Mouse (Mus musculus) forebrain, embryonic 13.5 days (tissue): ENCODE results near the gene Raver2. TPM values are rescaled to one million over a fixed set of nuclear protein-coding genes. Genes with fewer than 3 reads are reported as not detected.
"Not testable (repeated sequence)": the region's sequence is repeated elsewhere in the genome, so short reads cannot be mapped to it uniquely, and the experiment has no call there.

Experiments used
- ATAC-seq: fragments of 200-750 bp; cut with Nextera tagmentation; 2 replicates; pipeline ENCODE4 v1.8.0; 2017
- H3K27ac ChIP-seq: fragments of 300-500 bp; sonication (generic); 2 replicates; pipeline ENCODE4 v1.5.1; 2015; ENCODE audit warnings: inconsistent platforms, mild to moderate bottlenecking, moderate library complexity
- H3K27me3 ChIP-seq: fragments of 300-500 bp; sonication (generic); 2 replicates; pipeline ENCODE4 v1.6.1; 2015; ENCODE audit warnings: mild to moderate bottlenecking, inconsistent platforms
- H3K36me3 ChIP-seq: fragments of 300-500 bp; sonication (generic); 2 replicates; pipeline ENCODE4 v1.6.1; 2015; ENCODE audit warnings: mild to moderate bottlenecking, inconsistent platforms; ENCODE audit not compliant: poor library complexity, severe bottlenecking
- H3K4me1 ChIP-seq: fragments of 300-500 bp; sonication (generic); 2 replicates; pipeline ENCODE4 v1.6.1; 2015; ENCODE audit warnings: inconsistent platforms
- H3K4me2 ChIP-seq: fragments of 300-500 bp; sonication (generic); 2 replicates; pipeline ENCODE4 v1.6.1; 2015; ENCODE audit warnings: inconsistent platforms, mild to moderate bottlenecking, moderate library complexity
- H3K4me3 ChIP-seq: fragments of 300-500 bp; sonication (generic); 2 replicates; pipeline ENCODE4 v1.5.1; 2015; ENCODE audit warnings: mild to moderate bottlenecking, inconsistent platforms
- H3K9ac ChIP-seq: fragments of 300-500 bp; sonication (generic); 2 replicates; pipeline ENCODE4 v1.6.1; 2015; ENCODE audit warnings: mild to moderate bottlenecking, inconsistent platforms
- H3K9me3 ChIP-seq: fragments of 300-500 bp; sonication (generic); replicated peaks from 2 replicates; pipeline ENCODE4 v1.6.1; 2016; ENCODE audit warnings: inconsistent platforms
- WGBS: fragments of 180-500 bp; shearing (Covaris S2); methylation state at CpG from one replicate; pipeline ENCODE4 v1.1.7; 2015; 5-methylcytosine and 5-hydroxymethylcytosine counted together
- polyA plus RNA-seq: library from polyadenylated mRNA; unstranded; fragments of >200 nt; fragmentation: Nextera tagmentation; extraction: Ambion mirVana; gene quantifications from 2 replicates; pipeline ENCODE4 v1.2.1, GENCODE M21; 2015

The Raver2 gene
- polyA plus RNA-seq, 1 experiment from 2014 or later: 5.4 TPM

DNA sequence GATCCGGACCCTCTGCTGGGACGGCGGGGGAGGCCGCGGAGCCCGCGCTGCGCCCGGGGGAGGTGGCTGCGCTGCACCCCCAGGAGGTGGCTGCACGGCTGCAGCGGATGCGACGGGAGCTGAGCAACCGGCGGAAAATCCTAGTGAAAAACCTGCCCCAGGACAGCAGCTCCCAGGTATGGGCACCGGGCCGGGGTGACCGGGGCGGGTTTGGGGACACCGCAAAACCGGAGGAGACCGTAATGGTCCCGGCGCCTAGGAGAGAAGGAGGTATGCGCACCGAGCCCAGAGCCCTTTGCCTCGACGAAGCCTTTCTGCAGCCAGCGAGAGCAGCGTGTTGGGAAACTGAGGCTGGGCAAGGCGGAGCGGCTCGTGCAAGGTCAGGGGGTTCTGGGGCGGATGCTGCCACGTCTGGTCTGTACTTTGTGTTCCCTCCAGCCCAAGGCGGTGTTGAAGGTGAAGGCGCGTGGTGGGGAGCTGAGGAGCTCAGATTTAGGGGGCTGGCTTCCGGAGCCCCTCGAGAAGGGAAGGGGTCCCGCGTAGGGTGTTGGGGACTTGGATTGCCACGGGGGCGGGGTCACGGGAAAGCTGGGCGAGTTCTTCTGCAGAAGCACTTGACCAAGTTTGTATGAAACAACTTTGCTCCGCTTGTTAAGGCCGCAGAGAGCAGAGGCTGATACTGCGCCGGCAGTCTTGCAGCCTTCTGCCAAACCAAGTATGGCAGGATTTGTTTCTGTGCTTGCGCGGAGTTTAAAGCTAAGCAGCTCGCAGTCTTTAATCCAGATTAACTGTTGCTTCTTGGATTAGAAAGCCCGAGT, 580 bp downstream of the Raver2 start:
- WGBS: under 1% methylated on average over 55 of the region's 55 CpGs
- Histone ChIP-seq H3K36me3 (no peaks in the 10 kb centered on the region), H3K4me1 (peaks cover 12% of the 10 kb centered on the region), H3K27me3 (peaks cover 5% of the 10 kb centered on the region; the same call in 1 of the 2 replicates), H3K4me3 (peak overlapping the region; percentile 74), H3K4me2 (peak overlapping the region; percentile 91), H3K27ac (no peak overlapping the region), H3K9me3 (no peaks in the 10 kb centered on the region), H3K9ac (peak overlapping the region; percentile 80)
- ATAC-seq: peak; percentile 80

DNA sequence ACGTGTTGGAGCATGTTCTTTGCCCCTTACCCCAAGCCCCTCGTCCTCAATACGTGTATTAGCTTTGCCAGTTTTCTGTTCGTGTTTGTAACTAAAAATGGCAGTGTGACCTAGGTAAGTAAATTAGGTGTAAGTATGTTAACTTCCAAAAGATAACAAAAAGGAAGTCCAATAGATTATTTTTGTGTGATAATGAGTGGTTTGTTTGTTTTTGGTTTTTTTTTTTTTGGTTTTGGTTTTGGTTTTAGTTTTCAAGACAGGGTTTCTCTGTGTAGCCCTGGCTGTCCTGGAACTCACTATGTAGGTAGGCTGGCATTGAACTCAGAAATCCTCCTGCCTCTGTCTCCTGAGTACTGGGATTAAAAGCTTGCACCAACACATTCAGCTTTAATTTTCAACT, 2.8 kb downstream of the Raver2 start:
- Histone ChIP-seq H3K4me1 (peaks cover 9% of the 10 kb centered on the region; the same call in 1 of the 2 replicates), H3K9ac (no peak overlapping the region), H3K27ac (no peak overlapping the region), H3K27me3 (peaks cover 5% of the 10 kb centered on the region; the same call in 1 of the 2 replicates), H3K4me2 (no peak overlapping the region), H3K36me3 (no peaks in the 10 kb centered on the region), H3K9me3 (no peaks in the 10 kb centered on the region), H3K4me3 (no peak overlapping the region)
- 93% methylated on average over 4 of the region's 4 CpGs for WGBS
- no peak for ATAC-seq

DNA sequence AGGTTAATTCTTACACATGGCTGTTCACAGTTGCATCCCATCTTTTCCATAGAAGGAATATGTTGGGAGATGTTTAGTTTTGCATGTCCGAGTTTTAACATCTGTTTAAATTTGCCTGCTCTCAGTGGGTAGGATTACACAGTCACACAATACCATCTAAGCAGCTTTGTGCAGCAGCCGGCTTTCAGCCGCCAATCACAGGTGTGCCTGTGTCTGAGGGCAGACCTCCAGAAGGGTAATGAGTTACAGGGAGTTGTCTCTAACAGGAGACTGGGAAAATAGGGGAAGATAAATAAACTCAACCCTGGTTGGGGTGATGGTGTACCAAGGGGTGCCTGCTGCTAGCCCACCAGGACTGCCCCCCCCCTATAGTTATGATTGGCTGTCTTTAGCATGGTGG, 7.6 kb downstream of the Raver2 start:
- Histone ChIP-seq H3K9me3 (no peaks in the 10 kb centered on the region), H3K4me3 (no peak overlapping the region), H3K36me3 (no peaks in the 10 kb centered on the region), H3K4me1 (peaks cover 5% of the 10 kb centered on the region), H3K27ac (no peak overlapping the region), H3K9ac (no peak overlapping the region), H3K27me3 (no peaks in the 10 kb centered on the region), H3K4me2 (no peak overlapping the region)
- 14% methylated on average over 3 of the region's 3 CpGs for WGBS
- no peak for ATAC-seq

DNA sequence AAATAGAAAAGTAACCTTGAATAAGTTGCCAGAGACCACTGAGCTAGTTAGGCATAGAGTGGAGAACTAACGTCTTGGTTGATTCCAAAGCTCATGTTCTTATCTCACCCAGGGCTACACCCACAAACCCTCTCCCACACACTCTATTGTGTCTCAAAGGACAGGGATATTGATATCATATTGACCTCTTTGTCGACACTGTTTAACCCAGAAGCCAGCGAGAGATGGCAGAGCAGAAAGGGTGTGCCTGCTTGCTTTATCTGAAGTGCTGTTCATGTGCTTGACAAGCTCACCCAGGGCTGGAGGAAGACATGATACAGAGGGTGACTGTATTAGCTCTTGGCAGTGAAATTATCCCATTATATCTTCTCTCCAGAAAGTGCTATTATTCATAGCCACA, 11.2 kb downstream of the Raver2 start:
- H3K27ac ChIP-seq: no peak overlapping the region
- no peaks in the 10 kb centered on the region for H3K9me3 ChIP-seq
- H3K27me3 ChIP-seq: no peaks in the 10 kb centered on the region
- H3K4me3 ChIP-seq: no peak overlapping the region
- 80% methylated on average over 3 of the region's 3 CpGs for WGBS
- no peak for ATAC-seq
- H3K4me2 ChIP-seq: no peak overlapping the region
- no peaks in the 10 kb centered on the region for H3K36me3 ChIP-seq
- peaks cover 22% of the 10 kb centered on the region for H3K4me1 ChIP-seq
- no peak overlapping the region for H3K9ac ChIP-seq

DNA sequence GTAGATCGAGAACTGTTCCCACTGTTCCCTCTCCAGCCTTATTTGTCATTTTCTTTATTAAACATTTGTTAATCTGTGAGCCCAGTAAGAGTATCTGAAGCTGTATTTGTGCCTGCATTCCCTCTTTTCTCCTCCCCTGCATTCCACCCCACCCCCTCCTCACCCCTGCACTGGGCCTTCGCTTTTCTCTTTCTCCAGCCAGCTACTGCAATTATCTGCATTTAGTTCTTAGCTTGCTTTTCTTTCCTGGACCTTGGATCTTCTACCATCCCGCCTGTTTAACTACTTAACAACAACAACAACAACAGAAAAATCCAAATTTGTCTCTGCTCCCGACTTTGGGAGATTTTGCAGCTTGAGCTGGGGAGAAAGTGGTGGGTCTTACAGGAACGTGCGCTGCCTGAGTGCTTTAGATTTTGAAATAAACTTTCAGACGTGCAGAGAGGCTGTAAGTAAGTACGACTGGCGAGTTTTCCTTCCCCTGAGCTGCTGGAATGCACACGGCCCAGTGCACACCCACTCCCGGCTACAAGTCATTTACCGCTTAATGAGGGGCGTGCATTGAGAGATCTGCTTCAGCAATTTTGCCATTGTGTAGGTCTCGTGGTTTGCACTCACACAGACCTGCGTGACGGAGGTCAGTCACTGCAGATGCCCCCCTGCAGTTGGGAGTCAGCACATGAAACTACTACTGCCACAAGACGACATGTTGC, 13.5 kb downstream of the Raver2 start:
- Histone ChIP-seq H3K4me1 (peaks cover 22% of the 10 kb centered on the region), H3K27me3 (no peaks in the 10 kb centered on the region), H3K4me2 (peak overlapping the region; percentile 37), H3K27ac (peak overlapping the region; percentile 73), H3K9ac (no peak overlapping the region), H3K36me3 (no peaks in the 10 kb centered on the region), H3K9me3 (no peaks in the 10 kb centered on the region), H3K4me3 (no peak overlapping the region)
- peak; percentile 82 for ATAC-seq
- WGBS: 4% methylated on average over 17 of the region's 17 CpGs

DNA sequence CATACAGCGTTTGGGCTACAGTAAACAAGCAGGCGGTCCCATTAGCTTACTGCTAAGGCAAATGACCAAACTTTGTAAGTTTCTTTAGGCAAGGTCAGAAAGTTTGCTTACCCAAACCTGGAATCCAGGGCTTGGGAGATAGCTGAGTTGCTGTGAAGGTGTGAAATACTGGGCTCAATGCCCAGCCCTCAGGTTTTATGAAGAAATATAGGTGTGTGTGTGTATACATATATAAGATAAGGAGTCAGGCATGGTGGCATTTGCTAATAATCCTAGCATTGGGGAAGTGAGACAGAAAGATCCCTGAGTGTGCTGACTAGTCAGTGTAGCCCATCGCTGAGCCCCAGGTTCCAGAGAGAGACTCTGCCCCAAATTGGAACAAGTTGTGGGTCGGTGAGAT, 16.1 kb downstream of the Raver2 start:
- Histone ChIP-seq H3K4me1 (peaks cover 22% of the 10 kb centered on the region), H3K4me2 (no peak overlapping the region), H3K9me3 (no peaks in the 10 kb centered on the region), H3K4me3 (no peak overlapping the region), H3K9ac (no peak overlapping the region), H3K36me3 (no peaks in the 10 kb centered on the region), H3K27ac (no peak overlapping the region), H3K27me3 (no peaks in the 10 kb centered on the region)
- 94% methylated on average over 4 of the region's 4 CpGs for WGBS
- no peak for ATAC-seq

DNA sequence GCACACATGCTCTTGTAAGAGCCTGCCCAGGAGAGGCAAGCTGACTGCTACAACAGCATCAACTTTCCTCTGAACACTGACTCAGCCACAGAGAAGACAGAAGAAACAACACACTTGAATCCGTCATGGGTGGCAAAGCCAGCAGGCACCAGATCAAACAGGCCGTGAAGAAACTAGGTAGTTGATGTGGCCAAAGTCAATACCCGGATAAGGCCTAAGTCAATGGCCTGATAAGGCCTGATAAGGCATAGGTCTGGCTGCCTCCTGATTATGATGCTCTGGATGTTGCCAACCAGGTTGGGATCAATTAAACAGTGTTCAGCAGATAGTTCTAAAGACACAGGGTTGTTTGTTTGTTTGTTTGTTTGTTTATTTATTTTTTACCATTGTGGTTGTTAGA, 17.3 kb downstream of the Raver2 start:
- no peaks in the 10 kb centered on the region for H3K9me3 ChIP-seq
- no peaks in the 10 kb centered on the region for H3K27me3 ChIP-seq
- no peak overlapping the region for H3K4me3 ChIP-seq
- no peak for ATAC-seq
- H3K4me2 ChIP-seq: no peak overlapping the region
- H3K27ac ChIP-seq: no peak overlapping the region
- H3K36me3 ChIP-seq: no peaks in the 10 kb centered on the region
- peaks cover 21% of the 10 kb centered on the region for H3K4me1 ChIP-seq
- H3K9ac ChIP-seq: no peak overlapping the region
- WGBS: 95% methylated on average over 3 of the region's 3 CpGs

DNA sequence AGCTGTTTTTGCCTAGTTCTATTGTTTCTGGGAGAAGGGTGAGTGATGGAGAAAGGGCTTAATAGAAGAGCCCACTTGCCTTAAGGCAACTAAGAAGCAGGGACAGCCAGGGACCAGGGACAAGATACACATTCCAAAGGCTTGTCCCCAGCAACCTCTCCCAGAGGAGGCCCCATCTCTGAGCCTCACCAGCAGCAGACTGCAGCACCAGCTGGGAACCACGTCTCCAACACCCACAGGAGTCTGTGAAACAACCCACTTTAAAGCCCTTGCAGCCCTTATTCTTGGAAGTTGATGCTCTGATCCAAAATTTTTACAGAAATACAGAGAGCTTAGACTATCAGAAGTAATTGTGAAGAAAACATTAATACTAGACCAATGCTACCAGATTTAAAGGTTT, 18.9 kb downstream of the Raver2 start:
- Histone ChIP-seq H3K4me1 (peaks cover 4% of the 10 kb centered on the region), H3K9me3 (no peaks in the 10 kb centered on the region), H3K9ac (no peak overlapping the region), H3K36me3 (no peaks in the 10 kb centered on the region), H3K4me3 (no peak overlapping the region), H3K27me3 (no peaks in the 10 kb centered on the region), H3K27ac (no peak overlapping the region), H3K4me2 (no peak overlapping the region)
- WGBS: 35% methylated on average over 1 of the region's 1 CpGs
- ATAC-seq: no peak

DNA sequence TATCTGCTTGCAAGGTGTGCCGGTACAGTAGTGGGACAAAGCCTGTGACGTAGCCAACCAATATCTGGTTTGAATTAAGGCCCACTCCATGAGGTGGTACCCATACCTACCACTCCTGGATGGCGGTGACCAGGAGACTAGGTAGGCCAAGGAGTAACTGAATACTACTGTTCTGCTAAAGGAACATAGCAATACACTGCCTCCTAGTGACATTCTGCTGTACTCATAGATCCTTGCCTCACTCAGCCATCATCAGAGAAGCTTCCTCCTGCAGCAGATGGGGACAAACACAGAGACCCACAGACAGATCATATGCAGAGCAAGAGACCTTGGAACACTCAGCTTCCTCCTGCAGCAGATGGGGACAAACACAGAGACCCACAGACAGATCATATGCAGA, 21.8 kb downstream of the Raver2 start:
- not testable (repeated sequence) for H3K4me1 ChIP-seq, ATAC-seq, H3K27ac ChIP-seq, H3K4me3 ChIP-seq, H3K9ac ChIP-seq, H3K4me2 ChIP-seq, H3K36me3 ChIP-seq, H3K27me3 ChIP-seq, H3K9me3 ChIP-seq
- WGBS: 95% methylated on average over 3 of the region's 3 CpGs

DNA sequence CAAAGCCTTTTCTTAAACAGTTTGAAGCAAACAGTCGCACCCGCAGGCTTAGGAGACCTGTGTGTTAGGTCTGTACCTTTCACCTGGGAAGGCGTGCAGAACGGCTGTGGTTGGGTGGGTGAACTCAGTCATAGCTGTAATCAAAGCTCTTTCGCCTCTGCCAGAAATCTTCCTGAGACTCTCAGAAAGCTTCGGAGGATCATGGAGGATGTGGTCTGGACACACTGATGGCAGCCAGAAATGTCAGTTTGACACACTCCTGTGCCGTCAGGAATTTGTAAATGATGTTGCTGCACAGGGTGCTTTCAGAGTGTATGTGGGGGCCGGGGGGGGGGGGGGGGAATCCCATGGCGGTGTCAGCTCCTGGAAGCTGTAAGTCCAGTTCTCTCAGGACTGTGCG, 24.5 kb downstream of the Raver2 start:
- Histone ChIP-seq H3K4me1 (no peaks in the 10 kb centered on the region), H3K27me3 (no peaks in the 10 kb centered on the region), H3K4me3 (no peak overlapping the region), H3K4me2 (no peak overlapping the region), H3K27ac (no peak overlapping the region), H3K9me3 (no peaks in the 10 kb centered on the region), H3K9ac (no peak overlapping the region), H3K36me3 (no peaks in the 10 kb centered on the region)
- ATAC-seq: no peak
- 87% methylated on average over 10 of the region's 10 CpGs for WGBS

DNA sequence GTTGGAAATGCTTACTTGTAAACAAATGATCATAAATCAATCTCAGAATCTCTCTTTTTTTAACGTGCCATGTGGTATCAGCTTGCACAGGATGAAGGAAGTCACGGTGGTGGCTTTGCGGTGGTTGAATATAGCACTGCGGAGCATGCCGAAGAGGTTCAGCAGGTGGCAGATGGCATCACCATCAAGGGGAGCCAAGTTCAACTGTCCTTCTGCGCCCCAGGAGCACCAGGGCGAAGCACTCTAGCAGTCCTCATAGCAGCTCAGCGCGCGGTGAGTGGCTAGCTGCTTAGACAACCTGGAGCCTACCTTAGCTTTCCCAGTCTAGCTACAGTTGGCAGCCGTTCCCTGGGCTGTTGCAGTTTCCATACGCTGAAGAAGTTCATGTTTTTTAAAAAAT, 38.3 kb downstream of the Raver2 start:
- Histone ChIP-seq H3K4me1 (no peaks in the 10 kb centered on the region), H3K4me3 (no peak overlapping the region), H3K27ac (no peak overlapping the region), H3K27me3 (no peaks in the 10 kb centered on the region), H3K9me3 (0 out of 2 replicates have a peak, but pooled peaks cover 2% of the 10 kb centered on the region), H3K9ac (no peak overlapping the region), H3K36me3 (peaks cover 25% of the 10 kb centered on the region), H3K4me2 (no peak overlapping the region)
- no peak for ATAC-seq
- WGBS: 95% methylated on average over 12 of the region's 12 CpGs

DNA sequence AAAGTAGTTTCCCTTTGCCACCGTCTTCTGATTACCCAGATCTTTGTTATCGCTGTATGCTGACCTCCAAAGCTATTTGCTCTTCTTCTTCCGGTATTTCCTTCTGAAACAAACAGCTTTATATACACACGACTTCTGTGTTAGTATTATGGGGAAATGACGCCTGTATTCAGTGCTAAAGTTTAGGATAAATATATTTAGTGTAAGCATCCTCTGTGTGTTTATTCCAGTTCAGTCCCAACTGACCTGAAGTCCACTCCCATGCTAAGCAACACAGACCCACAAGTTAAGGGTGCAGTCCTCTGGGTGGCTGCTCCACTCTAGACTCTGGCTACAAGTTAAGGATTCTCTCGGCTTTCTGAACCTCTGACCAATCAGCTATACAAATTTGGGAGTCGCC, 52.2 kb downstream of the Raver2 start:
- 92% methylated on average over 7 of the region's 7 CpGs for WGBS
- no peak overlapping the region for H3K4me2 ChIP-seq
- peaks cover 8% of the 10 kb centered on the region for H3K36me3 ChIP-seq
- H3K4me3 ChIP-seq: no peak overlapping the region
- H3K9me3 ChIP-seq: no peaks in the 10 kb centered on the region
- H3K27me3 ChIP-seq: no peaks in the 10 kb centered on the region
- no peak for ATAC-seq
- H3K4me1 ChIP-seq: no peaks in the 10 kb centered on the region
- H3K9ac ChIP-seq: no peak overlapping the region
- no peak overlapping the region for H3K27ac ChIP-seq
